Mouse (Mus musculus) T-helper 17 cell (primary cell): ENCODE results near the gene Prl8a8.

Experiments
- in situ Hi-C, 2 experiments: fragments of 300-600 bp; cut with MboI, MseI; formaldehyde crosslinking; loops; 1 replicate in 1 of 2; 2 replicates in 1 of 2; pipeline ENCODE4 v1.15.1; 2025; ENCODE audit warnings: high pct_unique_total_duplicates in 2 of 2

The Prl8a8 gene

DNA sequence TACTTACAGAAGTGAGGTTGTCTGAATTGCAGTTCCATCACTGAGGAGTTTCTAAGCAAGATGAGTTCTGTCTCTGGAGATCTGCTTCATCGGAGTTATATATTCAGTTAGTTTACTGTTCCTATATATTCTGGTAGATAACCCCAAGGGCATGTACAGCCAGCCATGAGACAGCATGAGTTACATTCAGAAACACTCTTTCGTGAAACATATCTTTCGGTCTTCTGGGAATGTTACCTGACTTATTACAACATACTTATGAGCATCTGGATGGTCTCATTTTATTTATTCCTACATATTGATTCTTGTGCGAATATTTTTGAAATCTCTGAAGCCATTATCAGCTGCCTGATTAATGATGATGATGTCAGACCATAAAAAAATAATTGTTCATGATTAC lies at the start of gene Prl8a8:
TSS of gene Prl8a8 (minus strand) at position 101 of the 400 bp plus-strand sequence.
- in situ Hi-C loops, result no loop called here

DNA sequence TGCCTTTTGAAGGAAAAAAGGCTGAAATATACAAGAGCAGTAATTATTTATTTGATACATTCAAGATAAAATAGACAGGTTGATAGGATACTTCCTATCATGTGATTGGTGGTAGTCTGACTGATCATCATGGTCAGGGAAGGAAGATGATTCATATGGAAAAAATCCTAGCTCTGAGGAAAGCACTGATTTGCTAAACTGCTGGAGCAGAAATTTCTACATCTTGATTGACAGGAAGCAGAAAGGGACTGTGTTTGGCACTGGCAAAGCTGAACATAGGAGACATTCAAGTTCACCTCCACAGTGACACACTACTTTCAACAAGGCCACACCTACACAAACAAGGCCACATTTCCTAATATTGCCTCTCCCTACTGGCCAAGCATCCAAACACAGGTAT lies 40.3 kb upstream of the Prl8a8 start:
- in situ Hi-C loops, result no loop called here

DNA sequence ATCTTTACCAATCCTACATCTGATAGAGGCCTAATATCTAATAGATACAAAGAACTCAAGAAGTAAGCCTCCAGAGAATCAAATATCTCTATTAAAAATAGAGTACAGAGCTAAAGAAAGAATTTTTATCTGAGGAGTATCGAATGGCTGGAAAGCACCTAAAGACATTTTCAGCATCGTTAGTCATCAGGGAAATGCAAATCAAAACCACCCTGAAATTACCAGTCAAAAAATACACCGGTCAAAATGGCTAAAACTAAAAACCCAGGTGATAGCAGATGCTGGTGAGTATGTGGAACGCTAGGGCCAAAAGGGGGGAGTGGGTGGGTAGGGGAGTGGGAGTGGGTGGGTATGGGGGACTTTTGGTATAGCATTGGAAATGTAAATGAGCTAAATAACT lies 10.1 kb upstream of the Prl8a8 start:
- in situ Hi-C loops, result loop anchor here in 1 of 2 experiments (5.0 kb wide), 1 partner anchor 49 kb away; no protein-coding TSS in a partner anchor

DNA sequence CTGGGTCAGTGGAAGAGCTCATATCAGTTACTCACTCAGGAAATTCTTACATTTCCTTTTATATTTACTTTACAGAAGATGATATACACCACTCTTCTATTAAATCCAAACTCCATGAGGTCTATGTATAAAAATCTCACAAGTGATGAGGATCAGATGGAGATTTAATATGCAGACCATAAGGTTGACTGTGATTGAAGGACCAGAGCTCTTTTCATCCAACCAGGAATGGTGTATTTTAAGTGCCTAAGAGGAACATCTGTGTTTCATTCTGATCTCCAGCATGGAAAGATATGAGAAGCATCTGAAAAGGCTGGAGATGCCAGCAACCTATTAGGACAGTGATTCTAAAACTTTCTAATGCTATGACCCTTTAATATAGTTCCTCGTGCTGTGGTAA lies 5.4 kb downstream of the Prl8a8 start:
- in situ Hi-C loops, result no loop called here
